Mouse (Mus musculus): ENCODE data around the gene Dvl2.

DNA sequence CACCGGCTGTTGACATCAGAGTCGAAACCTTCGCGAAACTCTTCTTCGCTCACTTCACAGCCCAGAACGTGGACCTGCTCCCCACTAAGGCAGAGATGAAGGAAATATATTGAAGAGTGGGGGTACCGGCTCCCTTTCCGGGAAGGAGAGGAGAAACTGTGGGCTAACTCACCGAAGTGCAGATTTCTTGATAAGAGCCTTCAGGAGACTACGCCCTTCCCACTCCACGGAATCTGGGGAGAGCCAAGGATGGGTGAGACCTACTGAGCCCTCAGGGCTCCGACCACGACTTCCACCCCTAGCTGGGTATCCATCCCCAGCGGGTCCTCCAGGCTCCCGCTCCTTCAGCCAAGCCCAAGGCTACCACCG lies 20.6 kb upstream of the Dvl2 start:
- TF ChIP-seq CTCF (IDR thresholded peaks at IDR 0.05; ENCODE audit: low read depth, low read length) (no peak), TAL1 (conservative IDR thresholded peaks at IDR 0.05; ENCODE audit: low read depth, low read length) (no peak), POLR2AphosphoS5 (IDR thresholded peaks at IDR 0.05; ENCODE audit: insufficient replicate concordance, low read depth, low read length) (no peak)

All from G1E (cell line).